Mouse (Mus musculus): Measurements from ENCODE around the gene Pik3r5.

DNA sequence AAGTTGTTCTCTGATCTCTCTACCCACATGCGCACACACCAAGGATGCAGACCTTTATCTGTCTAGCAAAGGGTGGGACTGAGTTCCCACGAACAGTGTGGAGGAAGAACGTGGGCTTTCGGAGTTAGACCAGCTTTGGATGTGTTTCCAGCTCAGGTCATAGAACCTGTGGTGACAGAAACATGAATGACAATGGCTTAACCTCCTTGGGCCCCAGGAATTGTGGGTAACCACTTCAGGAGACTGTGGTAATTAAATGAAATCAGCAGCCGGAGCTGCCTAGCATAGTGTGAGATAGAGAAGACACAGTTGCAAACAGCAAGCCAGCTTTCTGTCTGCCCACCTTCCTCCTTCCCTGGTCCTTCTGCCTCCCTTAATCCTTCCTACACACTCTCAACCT lies 32.3 kb downstream of the Pik3r5 start:
- TF ChIP-seq GATA1 (IDR thresholded peaks at IDR 0.05; ENCODE audit: borderline replicate concordance, low read length) = no peak
- no peak for TF ChIP-seq FLI1 (IDR thresholded peaks at IDR 0.05; ENCODE audit: low read length)
